Mouse (Mus musculus) CH12.LX (cell line): ENCODE measurements at regions not wholly inside any gene's neighbourhood (a gene's known extent, or its start where the extent isn't known, plus 50 kb on each side); places are given as distances from the start of the nearest gene placed in this dataset.

Source experiments
- DNase-seq: peaks from one replicate; pipeline ENCODE4 v3.0.0-alpha.2; 2013; ENCODE audit errors: extremely low read depth
- H3K27ac ChIP-seq: 2 replicates; pipeline ENCODE4 v1.5.1; 2012; ENCODE audit warnings: low read depth, mild to moderate bottlenecking, control low read depth, moderate library complexity; ENCODE audit not compliant: insufficient read depth
- H3K27me3 ChIP-seq: replicated peaks from 2 replicates; pipeline ENCODE3; 2012; ENCODE audit warnings: inconsistent platforms
- H3K36me3 ChIP-seq, 2 experiments: replicated peaks in 1 of 2; 2 replicates each; pipeline versions ENCODE3 to v1.6.1; 2012; ENCODE audit warnings: inconsistent platforms in 1 of 2, low read length in 1 of 2, mild to moderate bottlenecking in 1 of 2, mixed read lengths in 1 of 2, moderate library complexity in 1 of 2; ENCODE audit not compliant: control insufficient read depth in 1 of 2, insufficient read depth in 1 of 2
- H3K4me1 ChIP-seq, 2 experiments: 2 replicates each; pipeline ENCODE4 v1.6.1; 2012; ENCODE audit warnings: inconsistent platforms in 1 of 2, moderate library complexity in 1 of 2; ENCODE audit not compliant: insufficient read depth in 2 of 2, control insufficient read depth in 1 of 2
- H3K4me2 ChIP-seq: 2 replicates; pipeline ENCODE4 v1.6.1; 2012; ENCODE audit warnings: low read depth, mild to moderate bottlenecking, control low read depth; ENCODE audit not compliant: poor library complexity, insufficient read depth, severe bottlenecking
- H3K4me3 ChIP-seq, 3 experiments: fragments of 150-350 bp in 1 of 3; sonication (generic) in 1 of 3; replicated peaks in 1 of 3; 2 replicates each; pipeline versions ENCODE3 to v1.5.1; 2011 to 2012; ENCODE audit warnings: low read depth in 2 of 3, low read length in 2 of 3, mild to moderate bottlenecking in 2 of 3, moderate library complexity in 2 of 3, control low read depth in 1 of 3, improper control_type of control experiment in 1 of 3, inconsistent platforms in 1 of 3, mixed read lengths in 1 of 3; ENCODE audit not compliant: poor library complexity in 1 of 3
- H3K79me2 ChIP-seq: replicated peaks from 2 replicates; pipeline ENCODE4 v1.6.1; 2012; ENCODE audit warnings: mild to moderate bottlenecking, moderate library complexity; ENCODE audit not compliant: control insufficient read depth, poor library complexity, insufficient read depth, severe bottlenecking; ENCODE audit errors: extremely low read depth
- H3K9ac ChIP-seq: 2 replicates; pipeline ENCODE4 v1.6.1; 2012; ENCODE audit warnings: low read depth, mild to moderate bottlenecking, control low read depth, moderate library complexity; ENCODE audit not compliant: insufficient read depth
- H3K9me3 ChIP-seq: replicated peaks from 2 replicates; pipeline ENCODE3; 2012; ENCODE audit warnings: low read length, inconsistent platforms, mixed read lengths
- BHLHE40 ChIP-seq: IDR thresholded peaks from 2 replicates; pipeline ENCODE4 v1.6.1; 2011; ENCODE audit warnings: mild to moderate bottlenecking, low read depth, low read length, improper control_type of control experiment
- CHD2 ChIP-seq: IDR thresholded peaks from 2 replicates; pipeline ENCODE4 v1.6.1; 2011; ENCODE audit warnings: low read length, improper control_type of control experiment
- CTCF ChIP-seq, 2 experiments: IDR thresholded peaks in 1 of 2; conservative IDR thresholded peaks in 1 of 2; 2 replicates each; pipeline ENCODE4 v1.5.1; 2011 to 2012; ENCODE audit warnings: low read depth in 2 of 2, low read length in 2 of 2, improper control_type of control experiment in 1 of 2, inconsistent platforms in 1 of 2, mild to moderate bottlenecking in 1 of 2, moderate library complexity in 1 of 2
- E2F4 ChIP-seq: IDR thresholded peaks from 2 replicates; pipeline ENCODE4 v1.6.1; 2011; ENCODE audit warnings: low read depth, low read length, improper control_type of control experiment; ENCODE audit not compliant: insufficient replicate concordance
- ELF1 ChIP-seq: IDR thresholded peaks from 2 replicates; pipeline ENCODE4 v1.6.1; 2014; ENCODE audit warnings: low read depth, mild to moderate bottlenecking, inconsistent platforms, low read length, improper control_type of control experiment
- EP300 ChIP-seq: IDR thresholded peaks from 2 replicates; pipeline ENCODE4 v1.6.1; 2011; ENCODE audit warnings: low read length, improper control_type of control experiment
- ETS1 ChIP-seq: conservative IDR thresholded peaks from 2 replicates; pipeline ENCODE4 v1.6.1; 2012; ENCODE audit warnings: low read depth, mild to moderate bottlenecking, inconsistent platforms, low read length, improper control_type of control experiment, moderate library complexity
- GABPA ChIP-seq: IDR thresholded peaks from 2 replicates; pipeline ENCODE4 v1.6.1; 2012; ENCODE audit warnings: low read depth, low read length, improper control_type of control experiment, inconsistent platforms; ENCODE audit not compliant: insufficient replicate concordance
- IRF4 ChIP-seq: IDR thresholded peaks from 2 replicates; pipeline ENCODE4 v1.6.1; 2014; ENCODE audit warnings: low read depth, mild to moderate bottlenecking, inconsistent platforms, low read length, improper control_type of control experiment
- KAT2A ChIP-seq: IDR thresholded peaks from 2 replicates; pipeline ENCODE4 v1.6.1; 2012; ENCODE audit warnings: low read length, improper control_type of control experiment, inconsistent platforms; ENCODE audit not compliant: insufficient replicate concordance
- MAX ChIP-seq: IDR thresholded peaks from 2 replicates; pipeline ENCODE4 v1.6.1; 2011; ENCODE audit warnings: low read length, improper control_type of control experiment
- MAZ ChIP-seq: IDR thresholded peaks from 2 replicates; pipeline ENCODE4 v1.6.1; 2012; ENCODE audit warnings: low read depth, mild to moderate bottlenecking, inconsistent platforms, low read length, improper control_type of control experiment, moderate library complexity
- MEF2A ChIP-seq: IDR thresholded peaks from 2 replicates; pipeline ENCODE4 v1.6.1; 2014; ENCODE audit warnings: low read depth, mild to moderate bottlenecking, inconsistent platforms, low read length, improper control_type of control experiment, borderline replicate concordance
- MXI1 ChIP-seq: IDR thresholded peaks from 2 replicates; pipeline ENCODE4 v1.6.1; 2011; ENCODE audit warnings: mild to moderate bottlenecking, low read depth, low read length, improper control_type of control experiment
- NRF1 ChIP-seq: IDR thresholded peaks from 2 replicates; pipeline ENCODE4 v1.6.1; 2014; ENCODE audit warnings: low read depth, mild to moderate bottlenecking, inconsistent platforms, low read length, improper control_type of control experiment, moderate library complexity
- PAX5 ChIP-seq: IDR thresholded peaks from 2 replicates; pipeline ENCODE4 v1.6.1; 2012; ENCODE audit warnings: low read length, inconsistent platforms, mixed read lengths
- POLR2A ChIP-seq: IDR thresholded peaks from 2 replicates; pipeline ENCODE4 v1.6.1; 2011; ENCODE audit warnings: low read depth, mild to moderate bottlenecking, improper control_type of control experiment, low read length
- RAD21 ChIP-seq: IDR thresholded peaks from 2 replicates; pipeline ENCODE4 v1.6.1; 2011; ENCODE audit warnings: low read depth, mild to moderate bottlenecking, low read length, improper control_type of control experiment, moderate library complexity
- RCOR1 ChIP-seq: conservative IDR thresholded peaks from 2 replicates; pipeline ENCODE4 v1.6.1; 2012; ENCODE audit warnings: low read depth, mild to moderate bottlenecking, inconsistent platforms, low read length, improper control_type of control experiment
- SMC3 ChIP-seq: IDR thresholded peaks from 2 replicates; pipeline ENCODE4 v1.6.1; 2011; ENCODE audit warnings: low read depth, low read length, improper control_type of control experiment
- TCF12 ChIP-seq: IDR thresholded peaks from 2 replicates; pipeline ENCODE4 v1.6.1; 2014; ENCODE audit warnings: low read depth, mild to moderate bottlenecking, inconsistent platforms, low read length, improper control_type of control experiment
- USF2 ChIP-seq: conservative IDR thresholded peaks from 2 replicates; pipeline ENCODE4 v1.6.1; 2011; ENCODE audit warnings: low read depth, low read length, improper control_type of control experiment
- ZC3H11A ChIP-seq: IDR thresholded peaks from 2 replicates; pipeline ENCODE4 v1.6.1; 2012; ENCODE audit warnings: low read depth, mild to moderate bottlenecking, inconsistent platforms, low read length, improper control_type of control experiment
- ZKSCAN1 ChIP-seq: IDR thresholded peaks from 2 replicates; pipeline ENCODE4 v1.6.1; 2012; ENCODE audit warnings: low read depth, inconsistent platforms, low read length, improper control_type of control experiment, borderline replicate concordance
- ZMIZ1 ChIP-seq: IDR thresholded peaks from 2 replicates; pipeline ENCODE4 v1.6.1; 2012; ENCODE audit warnings: low read depth, mild to moderate bottlenecking, inconsistent platforms, low read length, improper control_type of control experiment
- ZNF384 ChIP-seq: IDR thresholded peaks from 2 replicates; pipeline ENCODE4 v1.6.1; 2012; ENCODE audit warnings: low read depth, low read length, improper control_type of control experiment, inconsistent platforms
- dilution Hi-C: fragments of 300-500 bp; cut with MboI; formaldehyde crosslinking; loops from 2 replicates; pipeline ENCODE4 v1.14.3; 2020; ENCODE audit warnings: low sequenced_read_pairs; ENCODE audit not compliant: extremely low pct_unique_long_range_greater_than_20kb, extremely low pct_ligation_motif_present
- in situ Hi-C: fragments of 300-500 bp; cut with MboI; formaldehyde crosslinking; loops from 3 replicates; pipeline ENCODE4 v1.14.3; 2019; ENCODE audit warnings: low sequenced_read_pairs, low pct_ligation_motif_present, low pct_unique_long_range_greater_than_20kb, mixed read lengths

DNA sequence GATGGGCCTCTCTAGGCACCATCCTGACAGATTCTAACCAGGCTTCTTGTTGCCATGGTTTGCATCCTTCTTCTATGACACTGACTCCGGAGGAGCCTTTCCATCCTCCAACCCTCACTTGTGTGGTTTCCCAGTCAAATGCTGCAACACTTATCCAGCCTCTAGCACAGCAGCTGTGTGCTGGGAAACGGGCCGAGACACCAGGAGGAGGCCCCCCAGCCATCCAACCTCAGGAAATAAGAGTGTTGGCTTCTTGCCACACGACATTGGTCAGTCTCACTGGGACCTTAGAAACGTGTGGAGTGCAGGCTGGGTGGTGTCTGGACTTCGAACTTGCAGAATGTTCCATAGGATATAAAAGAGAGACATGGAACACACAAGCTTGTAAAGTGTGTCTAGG is 119.9 kb upstream of the Bdnf start:
- H3K27ac ChIP-seq, result no peak overlapping the region
- no peaks in the 10 kb centered on the region for H3K27me3 ChIP-seq
- no peak for TF ChIP-seq ZC3H11A
- TF ChIP-seq ZNF384, result no peak
- no peak for TF ChIP-seq BHLHE40
- TF ChIP-seq USF2, result no peak
- TF ChIP-seq CHD2, result no peak
- TF ChIP-seq MEF2A, result no peak
- no peak for TF ChIP-seq RAD21
- no peak for TF ChIP-seq SMC3
- TF ChIP-seq MXI1, result no peak
- TF ChIP-seq RCOR1, result no peak
- no peak for TF ChIP-seq ETS1
- TF ChIP-seq ZKSCAN1, result no peak
- no peak for TF ChIP-seq E2F4
- TF ChIP-seq MAX, result no peak
- no peak for TF ChIP-seq GABPA
- no peak for TF ChIP-seq PAX5
- H3K79me2 ChIP-seq, result no peaks in the 10 kb centered on the region
- no peaks in the 10 kb centered on the region for H3K36me3 ChIP-seq
- peaks cover 6 to 9% of the 10 kb centered on the region in 2 experiments; a peak in 3 of 4 replicates for H3K4me1 ChIP-seq
- H3K9ac ChIP-seq, result no peak overlapping the region
- in situ Hi-C loops (no loop called here), dilution Hi-C loops (no loop called here)
- no peak overlapping the region for H3K4me3 ChIP-seq
- no peak overlapping the region for H3K4me2 ChIP-seq
- no peaks in the 10 kb centered on the region for H3K9me3 ChIP-seq
- no peak for DNase-seq

DNA sequence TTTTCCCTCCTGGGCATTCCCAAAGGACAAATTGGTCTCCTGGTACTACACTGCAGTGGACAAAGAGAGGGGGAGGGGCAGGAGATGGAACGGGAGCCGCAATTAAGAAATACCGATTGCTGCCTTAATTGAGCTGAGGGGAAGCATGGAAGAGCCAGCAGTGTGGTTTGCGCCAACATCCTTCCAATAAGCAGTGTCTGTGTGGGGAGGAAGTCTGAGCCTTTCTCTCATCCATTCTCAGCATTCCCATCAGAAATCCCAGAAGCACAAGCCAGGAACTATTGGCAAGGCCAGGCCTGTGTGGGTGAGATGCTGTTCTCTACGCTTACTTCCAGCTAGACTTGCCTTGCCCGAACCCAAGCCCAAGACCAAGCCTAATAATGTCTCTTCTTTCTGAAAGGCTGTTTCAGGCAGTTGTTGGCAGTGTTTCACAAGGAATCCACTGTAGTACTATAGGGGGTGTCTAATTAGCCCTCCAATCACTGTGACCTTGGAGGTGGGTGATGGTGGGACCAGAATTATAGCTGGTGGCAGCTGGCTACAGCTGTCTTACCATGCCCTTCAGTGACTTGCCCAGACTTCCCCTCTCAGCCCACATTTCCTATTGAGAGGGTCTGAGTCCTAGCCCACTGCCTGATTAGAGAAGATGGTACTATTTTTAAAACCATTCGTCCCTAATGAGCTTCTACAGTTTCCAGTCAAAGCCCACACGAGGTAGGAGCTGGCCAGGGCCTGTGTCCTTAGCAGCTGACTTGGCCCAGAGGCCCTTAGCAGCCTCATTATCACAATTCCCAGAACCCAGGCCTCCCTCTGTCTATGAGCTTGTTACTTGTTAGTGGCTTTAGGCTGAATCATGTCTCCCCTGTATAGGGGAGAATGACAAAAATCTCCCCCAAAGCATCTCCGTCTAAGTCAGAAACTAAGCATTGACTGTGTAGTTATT is 115.1 kb upstream of the Bdnf start:
- no peaks in the 10 kb centered on the region for H3K79me2 ChIP-seq
- no peak for DNase-seq

More for the DNA sequence above, 115.1 kb upstream of the Bdnf start:
- dilution Hi-C loops (no loop called here), in situ Hi-C loops (no loop called here)
- no peaks in the 10 kb centered on the region for H3K9me3 ChIP-seq
- 0 out of 2 replicates have a peak overlapping the region, but pooled peaks have one; percentile 6 for H3K9ac ChIP-seq
- TF ChIP-seq RAD21, result no peak
- TF ChIP-seq BHLHE40, result no peak
- TF ChIP-seq NRF1, result no peak
- TF ChIP-seq CHD2, result no peak
- no peak for TF ChIP-seq TCF12
- no peak for TF ChIP-seq POLR2A
- TF ChIP-seq SMC3, result no peak
- no peak for TF ChIP-seq GABPA
- TF ChIP-seq ZMIZ1, result no peak
- no peak for TF ChIP-seq ZNF384
- TF ChIP-seq MAZ, result no peak
- TF ChIP-seq ELF1, result no peak
- no peak for TF ChIP-seq ZC3H11A
- TF ChIP-seq CTCF (conservative IDR thresholded peaks at IDR 0.05 in 1 of 2, IDR thresholded peaks at IDR 0.05 in 1 of 2; ENCODE audit: low read depth in 2 of 2, low read length in 2 of 2), result no peak
- no peak for TF ChIP-seq KAT2A
- TF ChIP-seq EP300, result no peak
- TF ChIP-seq USF2, result no peak
- TF ChIP-seq IRF4, result no peak
- TF ChIP-seq, all 38 proteins: peak for 0
- Histone ChIP-seq H3K4me2 (peak overlapping the region; percentile 7; the same call in 1 of the 2 replicates), H3K4me1 (peaks cover 7 to 24% of the 10 kb centered on the region in 2 experiments; a peak in 3 of 4 replicates), H3K36me3 (no peaks in the 10 kb centered on the region), H3K4me3 (peak overlapping the region in 1 of 3 experiments; percentile 27), H3K27ac (no peak overlapping the region), H3K27me3 (no peaks in the 10 kb centered on the region)
